Mouse (Mus musculus) brown adipose tissue, adult 24 weeks (tissue): Measurements from ENCODE around the gene Ripor3. TPM values are rescaled to one million over a fixed set of nuclear protein-coding genes. Genes with fewer than 3 reads are reported as not detected.

Experiments used
- polyA plus RNA-seq: library from polyadenylated mRNA; stranded (reverse); fragments of >200 nt; gene quantifications from 2 replicates; pipeline ENCODE4 v1.2.4, GENCODE M21; 2012; ENCODE audit not compliant: missing spikeins, insufficient read depth, insufficient read length

The Ripor3 gene
- polyA plus RNA-seq, 1 experiment = not detected

Other genes with a start within 250 kb of the Ripor3 start
- 7.6 and 16.2 TPM in 2 replicates for gene Ptpn1, start 78.6 kb downstream of the Ripor3 start, polyA plus RNA-seq
- not detected in 2 replicates for gene Pard6b, start 70.4 kb upstream of the Ripor3 start, polyA plus RNA-seq
- 4.1 and 5.9 TPM in 2 replicates for gene Adnp, start 196.5 kb upstream of the Ripor3 start, polyA plus RNA-seq
- gene Gm20716, start 219.7 kb upstream of the Ripor3 start, polyA plus RNA-seq = 25.1 and 26.9 TPM in 2 replicates
- 125 and 170 TPM in 2 replicates for gene Dpm1, start 220.0 kb upstream of the Ripor3 start, polyA plus RNA-seq
- gene Mocs3, start 220.0 kb upstream of the Ripor3 start, polyA plus RNA-seq = 4.0 and 5.9 TPM in 2 replicates